Mouse (Mus musculus): ENCODE data around the gene Zmynd15.
A peak's percentile ranks its signal among the peaks of the same experiment; 100 is the strongest.
"Not testable (repeated sequence)": the region's sequence is repeated elsewhere in the genome, so short reads cannot be mapped to it uniquely, and the experiment has no call there.

Zmynd15 gene

DNA sequence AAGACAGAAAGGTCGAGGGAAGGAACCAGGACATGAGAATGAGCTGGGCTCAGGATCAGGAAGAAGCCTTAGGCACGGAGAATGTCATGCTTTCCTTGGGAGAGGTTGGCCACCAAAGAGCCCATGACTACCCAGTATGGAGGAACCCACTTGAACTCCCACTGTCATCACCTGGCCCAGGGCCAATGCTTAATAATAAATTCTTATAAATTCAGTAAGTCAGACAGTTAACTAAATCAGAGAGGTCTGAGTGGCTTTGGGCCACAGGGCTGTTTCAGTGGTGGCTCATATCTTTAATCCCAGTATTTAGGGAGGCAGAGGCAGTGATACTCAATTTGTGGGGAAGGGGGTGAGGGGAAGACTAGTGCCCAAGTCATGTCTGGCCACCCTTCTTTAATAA is 8.3 kb upstream of the Zmynd15 start:
- no peak for DNase-seq

DNA sequence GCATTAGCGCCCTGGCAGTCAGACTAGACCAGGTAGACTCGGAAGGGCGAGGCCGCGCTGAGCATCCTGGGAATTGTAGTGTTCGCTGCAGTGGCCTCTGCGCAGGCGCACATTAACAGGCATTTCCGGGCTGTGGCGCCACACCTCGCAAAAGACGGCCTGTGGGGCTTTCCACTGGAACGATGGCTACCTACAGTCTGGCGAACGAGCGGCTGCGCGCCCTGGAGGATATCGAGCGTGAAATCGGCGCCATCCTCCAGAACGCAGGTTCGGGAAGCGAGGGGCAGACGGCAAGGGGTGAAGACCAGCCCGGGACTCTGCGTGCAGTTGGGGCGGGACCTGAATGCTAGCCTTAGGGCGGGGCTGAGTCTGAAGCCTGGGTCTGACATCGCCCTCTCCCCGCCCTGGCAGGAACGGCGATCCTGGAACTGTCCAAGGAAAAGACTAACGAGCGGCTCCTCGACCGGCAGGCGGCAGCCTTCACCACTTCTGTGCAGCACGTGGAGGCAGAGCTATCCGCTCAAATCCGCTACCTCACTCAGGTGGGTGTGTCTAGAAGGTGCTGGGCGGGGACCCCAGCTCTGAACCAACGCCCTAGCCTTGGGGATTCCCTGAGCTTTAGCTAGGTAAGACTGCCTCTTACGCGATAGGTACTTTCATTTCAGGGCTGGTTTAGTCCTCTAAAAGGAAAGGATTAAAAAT is 7.3 kb upstream of the Zmynd15 start, which contains the start of gene Med11:
Gene Med11, plus strand, starts transcription at position 123 of the 702 bp plus-strand sequence.
- peak; percentile 97 for DNase-seq

DNA sequence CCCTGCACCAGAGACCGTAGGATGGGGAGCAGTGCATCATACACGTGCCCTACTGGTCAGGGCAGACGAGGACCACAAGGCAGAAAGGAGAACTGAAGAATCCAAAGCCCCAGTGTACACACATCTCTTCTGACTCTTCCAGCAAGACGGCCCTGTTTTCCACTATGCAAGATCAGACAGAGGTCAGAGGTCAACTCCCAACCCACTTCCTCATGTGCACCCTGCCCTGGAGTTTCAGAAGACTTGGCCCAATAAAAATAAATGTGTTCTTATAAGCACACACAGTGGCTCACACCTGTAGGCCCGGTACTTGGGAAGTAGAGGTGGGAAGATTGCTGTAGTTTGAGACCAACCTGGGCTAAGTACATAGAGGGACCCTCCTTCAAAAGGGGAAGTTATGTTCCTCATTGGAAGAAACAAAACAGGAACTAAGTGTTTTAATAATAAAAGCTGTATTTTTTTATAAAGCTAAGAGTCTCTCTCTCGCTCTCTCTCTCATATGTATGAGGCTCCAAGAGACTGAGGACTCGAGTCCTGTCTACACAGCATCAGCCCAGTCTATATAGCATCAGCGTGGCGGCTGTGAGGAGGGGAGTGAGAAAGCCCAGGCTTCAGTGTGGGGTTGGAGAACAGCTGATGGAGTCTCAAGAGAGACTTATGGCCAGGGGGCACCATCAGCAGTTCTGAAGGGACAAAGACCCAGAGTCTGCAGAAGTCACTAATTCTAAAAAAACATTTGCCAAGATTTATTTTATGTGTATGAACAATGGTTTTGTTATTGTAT is 5.8 kb upstream of the Zmynd15 start:
- DNase-seq, result no peak

DNA sequence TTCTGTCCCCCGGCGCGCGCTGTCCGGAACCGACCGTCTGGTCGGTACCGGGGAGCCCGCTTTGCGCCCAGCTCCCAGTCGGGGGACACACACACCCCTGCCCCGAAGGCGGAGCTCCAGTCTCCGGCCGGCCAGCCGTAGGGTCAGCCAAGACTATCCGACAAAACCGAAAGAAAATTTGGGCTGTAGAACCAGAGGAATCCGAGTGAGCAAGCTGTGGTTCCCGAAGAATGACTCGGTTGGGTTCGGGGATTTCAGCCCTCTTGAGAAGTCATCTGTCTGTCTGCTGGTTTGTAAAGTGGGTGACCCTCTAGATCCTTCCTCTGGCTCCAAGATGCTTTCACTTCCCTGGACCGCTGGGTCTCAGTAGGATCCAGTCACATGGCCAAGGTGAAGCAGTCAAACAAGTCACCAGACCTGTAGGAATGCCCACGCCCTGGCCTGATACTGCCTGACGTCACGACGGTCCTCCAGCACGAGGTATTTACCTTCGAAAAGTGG is 418 bp downstream of the Zmynd15 start, which contains the start of gene Cxcl16:
Gene Cxcl16, minus strand, starts transcription at position 384 of the 501 bp plus-strand sequence.
- no peak for DNase-seq

DNA sequence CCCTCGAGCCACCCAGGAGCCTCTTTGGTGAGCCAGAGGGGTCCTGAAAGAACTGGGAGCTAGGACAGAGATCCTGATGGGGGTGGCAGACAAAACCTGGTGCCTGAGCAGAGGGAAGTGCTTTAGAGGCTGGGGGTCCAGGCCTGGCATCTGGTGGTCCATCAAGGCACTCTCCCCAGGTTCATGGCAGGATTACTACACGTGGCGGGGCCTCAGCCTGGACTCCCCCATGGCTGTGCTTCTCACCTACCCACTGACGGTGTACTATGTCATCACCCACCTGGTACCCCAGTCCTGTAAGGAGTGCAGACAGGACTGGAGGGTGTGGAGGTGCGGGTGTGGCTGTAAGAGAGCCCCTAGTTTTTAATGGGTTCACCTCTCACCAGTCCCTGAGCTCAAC is 4.7 kb downstream of the Zmynd15 start:
- no peak for DNase-seq

DNA sequence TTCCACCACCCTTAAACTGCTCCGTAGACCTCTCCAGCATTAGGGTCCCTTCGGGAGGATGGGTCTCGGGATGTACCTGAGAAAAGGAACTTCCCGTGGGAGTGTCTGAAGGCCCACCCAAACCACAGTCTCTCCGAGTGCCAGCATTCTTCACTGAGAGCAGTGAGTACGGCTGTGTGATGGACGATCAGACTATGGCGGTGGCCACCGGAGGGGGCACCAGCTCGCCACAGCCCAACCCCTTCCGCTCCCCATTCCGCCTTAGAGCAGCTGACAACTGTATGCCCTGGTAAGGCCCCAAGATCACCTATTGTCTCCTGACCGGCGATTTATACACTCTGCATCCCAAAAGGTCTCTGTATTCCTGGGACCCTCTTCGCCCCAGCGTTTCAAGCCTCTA is 6.0 kb downstream of the Zmynd15 start:
- DNase-seq, result no peak

DNA sequence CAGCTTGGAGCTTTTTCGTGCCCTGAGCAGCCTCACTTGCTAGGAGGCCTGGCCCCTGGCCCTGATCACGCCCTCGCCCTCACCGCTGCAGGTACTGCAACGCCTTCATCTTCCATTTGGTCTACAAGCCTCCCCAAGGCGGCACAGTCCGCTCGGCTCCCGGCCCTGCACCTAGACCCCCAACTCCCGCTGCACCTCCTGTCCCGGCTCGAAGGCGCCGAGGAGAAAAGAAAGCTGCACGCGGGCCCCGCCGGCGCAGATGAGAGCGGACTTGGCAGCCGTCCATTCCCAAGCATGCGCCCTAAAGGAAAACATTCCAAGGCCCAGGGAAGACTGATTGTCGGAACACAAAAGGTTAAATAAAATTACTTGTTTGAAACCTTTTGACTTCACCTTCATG is 6.6 kb downstream of the Zmynd15 start:
- peak; percentile 27 for DNase-seq

DNA sequence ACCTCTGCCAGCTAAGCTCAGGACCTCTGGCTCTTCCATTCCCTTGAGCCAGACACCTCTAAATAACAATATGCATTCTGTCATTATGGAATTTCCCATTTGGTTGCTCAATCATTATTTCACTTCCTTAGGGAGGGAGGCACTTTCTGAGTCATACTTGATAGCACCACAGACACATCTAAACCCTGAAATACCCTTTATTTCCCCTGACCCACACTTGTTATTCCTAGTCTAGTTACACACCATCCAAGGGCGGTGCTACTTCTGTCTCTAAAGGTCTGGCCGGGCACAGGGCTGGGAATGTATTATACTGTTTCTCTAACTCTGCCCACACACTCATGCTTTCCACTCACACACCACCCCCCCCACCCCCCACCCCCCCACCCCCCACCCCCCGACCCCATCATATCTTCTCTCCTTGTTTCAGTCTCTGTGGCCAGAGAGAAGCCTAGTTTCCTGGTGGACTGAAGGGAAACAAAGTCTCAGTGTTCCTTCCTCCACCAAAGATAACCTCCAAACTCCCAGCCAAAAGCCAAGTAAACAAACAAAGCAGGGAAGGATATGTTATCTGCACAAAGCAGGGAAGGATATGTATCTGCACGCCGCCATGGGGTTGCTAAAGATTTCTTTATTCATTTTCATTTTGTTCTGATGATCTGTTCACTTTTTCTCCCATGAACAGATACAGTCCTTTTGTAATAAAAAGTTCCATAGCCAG is 8.8 kb downstream of the Zmynd15 start:
- no peak for DNase-seq

DNA sequence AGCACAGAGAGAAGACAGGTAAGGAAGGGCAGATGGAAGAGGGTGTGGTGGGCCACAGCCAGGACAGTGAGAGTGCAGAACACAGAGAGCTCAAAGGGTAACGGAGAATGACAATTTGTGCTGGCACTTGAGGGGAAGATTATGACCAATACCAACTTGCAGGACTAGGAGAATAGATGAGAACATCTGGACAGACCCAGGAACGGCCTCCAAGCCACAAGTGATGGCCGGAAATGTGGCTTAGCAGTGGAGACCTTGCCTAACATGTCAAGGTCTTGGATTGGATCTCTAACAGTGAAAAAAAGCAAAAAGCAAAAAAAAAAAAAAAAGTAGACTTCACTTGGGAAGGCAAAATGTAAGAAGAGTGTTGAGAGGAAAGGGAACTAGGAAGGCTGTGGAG is 10.5 kb downstream of the Zmynd15 start:
- DNase-seq, result no peak

DNA sequence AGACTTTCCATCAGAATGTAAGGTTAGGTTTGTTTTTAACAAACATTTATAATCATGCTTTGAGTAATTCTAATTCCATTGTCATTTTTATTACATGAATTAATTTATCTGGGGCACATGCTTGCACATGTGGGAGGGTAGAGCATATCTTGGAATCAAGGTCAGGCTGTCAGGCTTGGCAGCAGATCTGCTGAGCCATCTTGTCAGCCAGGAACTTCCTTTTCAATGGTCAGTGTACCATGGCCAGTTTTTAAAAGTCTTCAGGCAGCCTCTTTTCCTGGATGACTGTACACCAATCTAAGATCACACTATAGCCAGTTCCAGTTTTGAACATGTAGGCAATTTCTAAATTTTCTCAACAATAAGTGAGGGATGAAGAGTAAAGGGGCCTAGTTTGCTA is 13.5 kb downstream of the Zmynd15 start:
- no peak for DNase-seq

DNA sequence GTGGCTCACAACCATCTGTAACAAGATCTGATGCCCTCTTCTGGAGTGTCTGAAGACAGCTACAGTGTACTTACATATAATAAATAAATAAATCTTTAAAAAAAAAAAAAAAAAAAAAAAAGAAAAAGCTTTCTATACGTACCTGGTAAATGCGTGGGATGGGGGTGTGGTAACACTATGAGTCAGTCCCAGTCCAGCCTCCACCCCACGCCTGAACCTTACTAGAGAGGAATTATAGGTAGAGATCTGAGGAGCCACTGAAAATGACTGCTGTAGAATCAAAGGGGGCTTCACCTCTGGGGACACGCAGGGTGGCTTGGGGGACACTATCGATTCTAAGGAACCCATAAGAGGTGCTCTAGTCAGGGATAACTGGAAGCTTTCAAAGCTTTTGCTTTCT is 14.1 kb downstream of the Zmynd15 start:
- DNase-seq, result not testable (repeated sequence)

DNA sequence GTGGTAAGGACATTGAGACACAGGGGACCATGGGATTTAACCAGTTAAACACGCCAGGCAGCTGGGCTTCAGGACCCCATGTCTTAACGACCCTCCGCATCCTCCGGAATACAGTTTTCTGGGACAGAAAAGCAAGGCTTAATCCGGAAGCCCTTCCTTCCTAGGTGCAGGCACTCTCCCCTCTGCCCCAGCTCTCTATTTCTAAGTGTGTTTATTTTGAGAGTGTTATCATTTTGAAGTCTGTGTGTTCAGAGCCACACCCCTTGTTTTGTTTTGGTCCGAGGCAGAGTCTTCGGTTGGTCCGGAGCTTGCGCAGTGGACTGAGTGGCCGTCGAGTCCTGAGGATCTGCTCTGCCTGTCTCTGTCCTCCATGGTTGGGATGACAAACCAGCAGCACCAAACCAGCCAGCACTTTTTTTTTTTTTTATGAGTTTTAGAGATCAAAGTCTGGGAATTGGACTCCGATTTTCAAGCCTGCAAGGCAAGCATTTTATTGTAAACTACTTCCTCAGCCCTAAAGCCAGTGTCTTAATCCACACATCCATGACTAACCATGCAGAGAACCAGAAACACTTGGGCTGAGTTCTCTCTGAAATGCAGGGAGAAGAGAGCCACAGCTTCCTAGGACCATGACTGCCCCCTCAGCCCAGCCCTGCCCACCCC is 15.8 kb downstream of the Zmynd15 start:
- DNase-seq, result no peak

DNA sequence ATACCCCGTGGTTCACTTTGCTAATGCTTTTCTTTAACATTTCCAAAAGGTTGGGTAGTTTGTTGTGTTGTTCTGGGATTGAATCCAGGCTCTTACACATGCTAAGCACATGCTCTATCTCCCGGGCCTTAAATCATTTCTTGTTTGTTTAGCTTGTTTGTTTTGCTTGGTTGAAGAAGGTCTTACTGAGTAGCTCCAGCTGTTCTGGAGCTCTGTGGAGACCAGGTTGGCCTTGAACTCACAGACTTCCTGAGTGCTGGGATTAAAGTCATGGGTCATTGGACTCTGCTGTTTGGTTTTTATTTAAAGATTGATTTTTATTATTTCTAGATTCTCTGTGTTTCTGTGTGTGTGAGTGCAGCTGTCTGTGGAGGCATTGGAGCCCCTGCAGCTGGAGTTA is 26.3 kb downstream of the Zmynd15 start:
- no peak for DNase-seq

DNA sequence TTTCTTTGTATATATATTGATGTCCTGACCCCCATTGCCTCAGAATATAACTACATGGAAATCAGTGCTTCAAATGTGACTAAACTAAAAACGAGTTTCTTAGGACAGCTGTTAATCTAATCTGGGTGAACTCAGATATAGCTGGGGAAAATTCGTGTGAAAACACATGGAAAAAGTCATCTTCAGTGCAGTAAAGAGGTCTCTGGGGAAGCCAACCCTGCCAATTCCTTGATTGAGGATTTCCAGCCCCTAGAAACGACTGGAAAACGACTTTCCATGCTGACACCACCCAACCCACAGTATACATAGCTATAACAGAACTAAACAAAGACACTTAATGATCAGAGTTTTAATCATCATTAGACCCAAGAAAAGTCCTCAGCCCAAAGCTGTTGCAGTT is 28.6 kb downstream of the Zmynd15 start:
- no peak for DNase-seq

DNA sequence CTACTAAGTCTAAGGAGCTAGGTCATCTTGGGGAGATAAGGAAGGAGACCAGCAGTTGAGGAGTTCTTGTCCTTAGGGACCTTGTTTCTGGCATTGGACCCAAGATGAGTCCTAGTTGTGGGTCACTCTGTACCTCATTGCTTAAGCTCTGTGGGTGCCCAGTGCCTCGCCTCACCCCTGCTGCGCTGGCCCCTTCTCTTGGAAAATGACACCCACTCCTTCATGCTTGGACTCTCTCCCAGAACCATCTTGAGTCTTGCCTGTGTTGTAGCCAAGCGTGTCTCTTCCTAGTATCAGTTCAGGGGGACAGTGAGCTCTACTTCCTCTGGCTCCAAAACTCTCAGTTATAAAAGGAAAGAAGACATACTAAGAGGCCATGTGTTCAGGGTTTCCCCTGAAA is 29.9 kb downstream of the Zmynd15 start:
- DNase-seq, result no peak

DNA sequence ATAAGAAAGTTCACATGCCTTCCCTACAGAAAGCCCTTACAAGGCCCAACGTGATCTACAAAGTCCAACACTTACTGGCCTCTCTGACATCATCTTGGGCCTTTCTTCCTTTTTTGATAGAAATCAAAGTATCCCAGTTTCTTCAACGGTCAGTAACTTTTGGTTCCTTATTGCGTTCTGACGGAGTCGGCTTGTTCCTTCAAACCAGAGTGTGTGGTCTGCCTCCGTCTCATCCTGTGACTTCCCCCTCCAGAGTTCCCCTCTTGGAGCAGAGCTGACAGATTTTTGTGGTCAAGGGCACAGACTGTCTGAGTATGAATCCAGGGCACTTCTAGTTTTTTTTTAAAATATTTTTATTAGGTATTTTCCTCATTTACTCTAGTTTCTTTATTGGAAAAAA is 30.5 kb downstream of the Zmynd15 start:
- DNase-seq, result no peak

DNA sequence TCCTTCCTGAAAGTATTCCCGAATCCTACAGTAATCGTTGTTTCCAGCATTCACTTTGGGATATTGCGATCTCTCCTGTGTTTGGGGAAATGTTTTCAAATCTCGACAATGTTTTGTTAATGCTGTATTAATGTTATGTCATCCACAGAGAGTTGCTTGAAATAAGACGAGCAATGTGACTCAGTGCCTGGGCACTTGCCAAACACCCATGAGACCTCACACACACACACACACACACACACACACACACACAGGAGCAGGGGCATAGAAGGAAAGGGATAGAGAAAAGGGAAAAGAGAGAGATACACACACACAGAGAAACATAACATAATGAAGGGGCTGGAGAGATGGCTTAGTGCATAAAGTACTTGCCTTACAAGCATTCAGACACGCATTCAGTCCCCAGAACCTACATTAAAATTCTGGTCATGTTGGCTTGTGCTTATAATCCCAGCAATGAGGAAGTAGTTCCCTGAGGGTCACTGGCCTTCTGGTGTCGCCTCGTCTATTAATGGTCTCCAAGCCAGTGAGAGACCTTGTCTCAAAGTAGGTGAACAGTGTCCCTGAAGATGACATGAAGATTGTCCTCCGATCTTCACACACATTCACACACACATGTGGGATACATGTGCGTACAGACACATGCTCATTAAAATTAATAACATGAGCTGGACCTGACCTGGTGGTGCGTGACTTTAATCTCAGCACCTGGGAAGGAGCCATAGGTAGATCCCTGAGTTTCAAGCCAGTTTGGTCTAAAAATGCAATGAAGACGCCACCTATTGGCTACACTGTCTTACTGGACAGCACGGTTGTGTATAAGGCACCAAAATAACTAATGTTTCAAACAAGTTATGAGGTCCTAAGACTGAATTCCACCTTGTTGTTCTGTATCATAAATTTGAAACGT is 40.6 kb downstream of the Zmynd15 start:
- no peak for DNase-seq

DNA sequence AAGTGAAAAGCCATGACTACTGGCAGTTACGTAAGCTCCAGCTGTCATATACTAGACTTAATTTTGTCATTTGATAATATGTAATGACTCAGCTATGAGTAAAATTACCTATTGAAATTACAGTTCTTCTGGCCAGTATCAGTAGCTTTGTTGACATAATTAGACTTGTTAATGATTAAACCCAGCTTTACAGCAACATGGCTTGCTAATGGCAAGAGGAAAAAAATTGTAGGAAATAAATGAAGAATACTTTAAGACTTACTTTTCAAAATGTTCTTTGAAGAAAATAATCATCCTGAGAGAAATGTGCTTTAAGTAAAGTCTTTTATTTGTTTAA is 41.2 kb downstream of the Zmynd15 start:
- DNase-seq, result no peak

DNA sequence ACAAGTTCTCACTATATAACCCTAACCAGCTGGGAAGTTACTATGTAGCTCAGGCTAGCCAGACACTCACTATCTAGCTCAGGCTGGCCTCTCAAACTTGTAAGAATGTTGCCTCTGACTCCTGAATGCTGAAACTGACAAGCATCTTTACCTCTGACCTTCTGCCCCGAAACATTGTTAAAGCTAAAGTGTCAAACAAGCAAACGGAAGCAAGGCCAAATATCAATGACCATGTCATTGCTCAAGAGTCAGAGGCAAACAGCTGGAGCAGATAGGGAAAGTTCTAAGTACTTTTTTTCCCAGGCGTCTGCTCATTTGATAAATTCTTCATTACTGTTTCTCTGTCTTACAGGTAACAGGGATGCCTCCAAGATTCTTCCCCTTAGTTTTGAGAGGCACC is 42.8 kb downstream of the Zmynd15 start:
- DNase-seq, result no peak

DNA sequence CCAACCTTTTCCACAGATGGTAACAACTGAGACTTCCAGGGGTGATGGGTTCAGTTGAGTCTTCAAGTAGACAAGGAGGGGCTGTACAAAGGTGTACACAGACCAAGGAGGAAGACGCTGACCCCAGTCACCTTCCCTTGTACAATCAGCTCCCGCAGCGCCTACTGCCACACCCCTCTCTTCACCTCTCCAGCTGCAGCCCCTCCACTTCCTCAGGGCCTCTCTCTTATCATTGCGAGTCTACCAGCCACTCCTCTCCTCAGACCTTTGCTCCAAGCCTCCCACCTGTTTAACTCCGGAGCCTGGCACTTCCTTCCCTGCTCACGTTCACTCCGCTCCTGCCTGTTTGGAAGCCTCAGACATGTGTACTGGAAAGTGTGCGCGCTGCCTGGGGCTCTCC is 45.7 kb downstream of the Zmynd15 start, which contains the start of gene Tm4sf5:
Gene Tm4sf5, plus strand, starts transcription at position 275 of the 400 bp plus-strand sequence.
- DNase-seq, result no peak

DNA sequence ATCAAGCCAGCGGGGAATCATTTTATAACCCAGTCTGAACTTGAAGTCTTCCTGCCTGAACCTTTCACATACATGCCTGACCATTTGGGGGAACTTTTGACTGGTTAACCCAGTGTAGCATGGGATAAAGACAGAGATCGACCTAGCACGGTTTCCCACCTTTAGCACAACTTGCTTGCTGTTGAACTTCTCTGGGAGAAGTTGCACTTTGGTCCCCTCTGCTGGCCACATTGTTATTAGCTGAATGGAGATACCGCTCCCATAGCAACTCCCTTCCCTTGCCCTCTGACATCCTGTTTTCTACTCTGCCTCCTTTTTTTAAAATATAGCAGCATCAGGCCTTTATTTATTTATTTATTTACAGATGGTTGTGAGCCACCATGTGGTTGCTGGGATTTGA is 47.2 kb downstream of the Zmynd15 start:
- peak; percentile 74 for DNase-seq

DNA sequence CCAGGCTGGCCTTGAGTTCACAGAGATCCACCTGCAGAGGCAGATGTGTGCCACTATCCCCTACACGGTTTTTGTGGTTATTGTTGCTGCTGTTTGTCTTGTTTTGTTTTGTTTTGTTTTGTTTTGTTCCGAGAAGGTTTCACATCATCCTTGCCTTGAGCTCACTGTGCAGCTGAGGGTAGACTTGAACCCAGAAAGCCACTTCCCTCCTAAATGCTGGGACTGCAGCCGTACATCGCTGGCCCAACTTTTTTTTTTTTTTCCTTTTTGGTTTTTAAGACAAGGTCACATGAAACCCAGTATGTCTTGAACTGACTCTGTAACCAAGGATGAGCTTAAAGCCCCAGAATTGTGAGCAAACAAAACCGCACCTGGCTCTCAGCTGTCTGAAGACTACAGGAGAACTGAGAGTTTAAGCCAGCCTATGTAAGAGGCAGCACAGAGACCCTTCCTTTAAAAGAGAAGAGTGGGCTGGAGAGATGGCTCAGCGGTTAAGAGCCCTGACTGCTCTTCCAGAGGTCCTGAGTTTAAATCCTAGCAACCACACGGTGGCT is 47.8 kb downstream of the Zmynd15 start:
- no peak for DNase-seq

Data from retina, postnatal 1 day (tissue).